Comparison of ENCODE assay signal across 12 mouse cellular contexts in genomic region chr11:117279993-117280392, GRCm38 (mm10).
DNase-seq lines count a peak whose midpoint lies in the region; ATAC-seq and TF ChIP-seq lines count a peak whose summit lies in the region.
"Had no signal": no experiment of that assay in that cellular context is flagged by ENCODE, and none has a peak within 500 bp of the region (broad histone marks: within the 10 kb centered on the region; RNA-seq: fewer than 3 reads in every experiment).

No protein-coding gene starts in this region.

- 24% methylated on average over 4 of the region's 4 CpGs for WGBS in hindbrain, embryonic 11.5 days
- 64% methylated on average over 4 of the region's 4 CpGs for WGBS in hindbrain, postnatal 0 days
- 33% methylated on average over 4 of the region's 4 CpGs for WGBS in embryonic facial prominence, embryonic 12.5 days
- 11% methylated on average over 4 of the region's 4 CpGs for WGBS in limb, embryonic 10.5 days

- H3K27ac ChIP-seq in hindbrain, embryonic 11.5 days (ENCODE audit: low read depth, low read length), result 0 out of 2 replicates have a peak overlapping the region, but pooled peaks have one; percentile 33
- H3K27ac ChIP-seq in hindbrain, postnatal 0 days, result no peak overlapping the region
- H3K27ac ChIP-seq in embryonic facial prominence, embryonic 12.5 days, result peak overlapping the region; percentile 41; the same call in 1 of the 2 replicates
- peak overlapping the region; percentile 73 for H3K27ac ChIP-seq in limb, embryonic 10.5 days

- no peak overlapping the region for H3K4me2 ChIP-seq in hindbrain, embryonic 11.5 days (replicated peaks; ENCODE audit: low read depth, low read length)
- no peak overlapping the region for H3K4me2 ChIP-seq in hindbrain, postnatal 0 days (ENCODE audit: low read depth, low read length)
- no peak overlapping the region for H3K4me2 ChIP-seq in embryonic facial prominence, embryonic 12.5 days (replicated peaks)
- H3K4me2 ChIP-seq: lung, embryonic 14.5 days had no signal

- ATAC-seq in hindbrain, embryonic 11.5 days (ENCODE audit: low FRiP score), result no peak
- no peak for ATAC-seq in hindbrain, postnatal 0 days
- ATAC-seq in embryonic facial prominence, embryonic 12.5 days (ENCODE audit: insufficient number of reproducible peaks, insufficient read depth, low FRiP score, low TSS enrichment), result no peak
- ATAC-seq in granulocyte monocyte progenitor cell, adult 5-6 weeks (replicated peaks; ENCODE audit: poor library complexity, severe bottlenecking), result no peak
- ATAC-seq: midbrain, embryonic 16.5 days; Patski had no signal

- H3K9ac ChIP-seq in hindbrain, embryonic 11.5 days (ENCODE audit: low read depth, low read length), result no peak overlapping the region
- no peak overlapping the region for H3K9ac ChIP-seq in hindbrain, postnatal 0 days (replicated peaks; ENCODE audit: low read length)
- no peak overlapping the region for H3K9ac ChIP-seq in embryonic facial prominence, embryonic 12.5 days
- H3K9ac ChIP-seq: lung, embryonic 14.5 days had no signal

- no peak overlapping the region for H3K4me3 ChIP-seq in hindbrain, embryonic 11.5 days (ENCODE audit: low read depth, low read length)
- no peak overlapping the region for H3K4me3 ChIP-seq in hindbrain, postnatal 0 days (ENCODE audit: low read length)
- H3K4me3 ChIP-seq in embryonic facial prominence, embryonic 12.5 days, result no peak overlapping the region
- H3K4me3 ChIP-seq in limb, embryonic 10.5 days, result no peak overlapping the region

- H3K27me3 ChIP-seq in hindbrain, embryonic 11.5 days (ENCODE audit: control insufficient read depth, insufficient read depth, low read length), result no peaks in the 10 kb centered on the region
- H3K27me3 ChIP-seq in hindbrain, postnatal 0 days (ENCODE audit: insufficient read depth, low read length), result no peaks in the 10 kb centered on the region
- no peaks in the 10 kb centered on the region for H3K27me3 ChIP-seq in embryonic facial prominence, embryonic 12.5 days
- no peaks in the 10 kb centered on the region for H3K27me3 ChIP-seq in limb, embryonic 10.5 days (ENCODE audit: low read depth, poor library complexity, severe bottlenecking)
- H3K27me3 ChIP-seq: Patski had no signal

- H3K4me1 ChIP-seq in hindbrain, embryonic 11.5 days (replicated peaks; ENCODE audit: control insufficient read depth, insufficient read depth, low read length), result peaks cover 28% of the 10 kb centered on the region
- peaks cover 6% of the 10 kb centered on the region; the same call in 1 of the 2 replicates for H3K4me1 ChIP-seq in hindbrain, postnatal 0 days (ENCODE audit: insufficient read depth, low read length)
- peaks cover 96% of the 10 kb centered on the region for H3K4me1 ChIP-seq in embryonic facial prominence, embryonic 12.5 days
- peaks cover 100% of the 10 kb centered on the region for H3K4me1 ChIP-seq in limb, embryonic 10.5 days

- no peak for TF ChIP-seq CTCF in hindbrain, postnatal 0 days (IDR thresholded peaks at IDR 0.05; ENCODE audit: low read depth)

- no peaks in the 10 kb centered on the region for H3K9me3 ChIP-seq in hindbrain, embryonic 11.5 days (ENCODE audit: control insufficient read depth, low read length)
- H3K9me3 ChIP-seq in hindbrain, postnatal 0 days (ENCODE audit: low read length), result no peaks in the 10 kb centered on the region
- H3K9me3 ChIP-seq in embryonic facial prominence, embryonic 12.5 days, result no peaks in the 10 kb centered on the region
- no peaks in the 10 kb centered on the region for H3K9me3 ChIP-seq in limb, embryonic 10.5 days (replicated peaks)

- no peaks in the 10 kb centered on the region for H3K36me3 ChIP-seq in hindbrain, embryonic 11.5 days (ENCODE audit: control insufficient read depth, insufficient read depth, low read length)
- H3K36me3 ChIP-seq in hindbrain, postnatal 0 days (ENCODE audit: insufficient read depth, low read length), result no peaks in the 10 kb centered on the region
- H3K36me3 ChIP-seq in embryonic facial prominence, embryonic 12.5 days, result peaks cover 3% of the 10 kb centered on the region; the same call in 1 of the 2 replicates
- peaks cover 49% of the 10 kb centered on the region for H3K36me3 ChIP-seq in limb, embryonic 10.5 days

- DNase-seq in hindbrain, embryonic 11.5 days (ENCODE audit: low spot score), result peak; percentile 31
- no peak for DNase-seq in hindbrain, postnatal 0 days (ENCODE audit: low spot score)
- DNase-seq in limb, embryonic 10.5 days (ENCODE audit: low spot score), result no peak
- peak; percentile 74 for DNase-seq in mesoderm, embryonic 11.5 days (ENCODE audit: low read depth, low spot score)
- no peak for DNase-seq in cerebellum, postnatal 4 days (ENCODE audit: low spot score in 2 of 2)
- DNase-seq in left cerebral cortex, adult 8-10 months (ENCODE audit: low spot score in 2 of 2), result no peak
- DNase-seq: lung, embryonic 14.5 days; thymus, postnatal 36 days had no signal

Comparison
In these comparisons a context has a peak if more than half of its experiments do, and no peak if none do; other contexts are left out.
1. DNase-seq: peak in hindbrain, embryonic 11.5 days (single experiment) and mesoderm, embryonic 11.5 days (single experiment); none in hindbrain, postnatal 0 days (single experiment), limb, embryonic 10.5 days (single experiment), cerebellum, postnatal 4 days (0 of 2) and left cerebral cortex, adult 8-10 months (0 of 2).